Mouse (Mus musculus) B cell, adult 2 months (primary cell): Measurements from ENCODE around the gene Bcat2.
"Not testable (repeated sequence)": the region's sequence is repeated elsewhere in the genome, so short reads cannot be mapped to it uniquely, and the experiment has no call there.

Experiments
- DNase-seq, 2 experiments: peaks; one replicate each; pipeline ENCODE4 v3.0.0; 2022

Bcat2 gene

GRCm38 (mm10) chr7:45570103-45570741 is at the start of gene Bcat2:
Gene Bcat2, plus strand, starts transcription at chr7:45570153.
- DNase-seq, result peak; percentile 83 to 85

GRCm38 (mm10) chr7:45520605-45521004 is 49.3 kb upstream of the Bcat2 start:
- DNase-seq, result no peak

- DNase-seq, result peak; percentile 94 to 95
Measured at GRCm38 (mm10) chr7:45521728-45522184, 48.2 kb upstream of the Bcat2 start.

- DNase-seq, result no peak
Measured at GRCm38 (mm10) chr7:45522194-45522752, 47.7 kb upstream of the Bcat2 start.

- peak; percentile 36 to 44 for DNase-seq
Measured at GRCm38 (mm10) chr7:45522957-45523676, 46.8 kb upstream of the Bcat2 start.

- peak; percentile 29 to 32 for DNase-seq
Measured at GRCm38 (mm10) chr7:45523678-45524170, 46.2 kb upstream of the Bcat2 start.

GRCm38 (mm10) chr7:45524841-45525621 is 44.9 kb upstream of the Bcat2 start:
- DNase-seq, result peak; percentile 38 to 43

- peak; percentile 99 for DNase-seq
Measured at GRCm38 (mm10) chr7:45525809-45526473, 44.0 kb upstream of the Bcat2 start, which contains the start of the genes Ppp1r15a and Plekha4. Gene Ppp1r15a, minus strand, starts transcription at chr7:45526268. Gene Plekha4, plus strand, starts transcription at chr7:45526330.

- peak; percentile 53 to 60 for DNase-seq
Measured at GRCm38 (mm10) chr7:45526474-45527120, 43.4 kb upstream of the Bcat2 start.

GRCm38 (mm10) chr7:45527169-45527568 is 42.8 kb upstream of the Bcat2 start:
- DNase-seq, result not testable (repeated sequence)

GRCm38 (mm10) chr7:45529461-45529860 is 40.5 kb upstream of the Bcat2 start:
- DNase-seq, result peak; percentile 29 to 47

- DNase-seq, result no peak
Measured at GRCm38 (mm10) chr7:45530643-45531042, 39.3 kb upstream of the Bcat2 start.

GRCm38 (mm10) chr7:45535676-45536075 is 34.3 kb upstream of the Bcat2 start:
- DNase-seq, result no peak

- no peak for DNase-seq
Measured at GRCm38 (mm10) chr7:45537602-45538001, 32.4 kb upstream of the Bcat2 start.

- no peak for DNase-seq
Measured at GRCm38 (mm10) chr7:45538163-45539041, 31.6 kb upstream of the Bcat2 start.

GRCm38 (mm10) chr7:45539095-45539494 is 30.9 kb upstream of the Bcat2 start:
- no peak for DNase-seq

GRCm38 (mm10) chr7:45540213-45540612 is 29.7 kb upstream of the Bcat2 start:
- DNase-seq, result no peak

- peak; percentile 27 to 35 for DNase-seq
Measured at GRCm38 (mm10) chr7:45544525-45544924, 25.4 kb upstream of the Bcat2 start.

GRCm38 (mm10) chr7:45549641-45550436 is 20.1 kb upstream of the Bcat2 start:
- no peak for DNase-seq
